Mouse (Mus musculus) megakaryocyte-erythroid progenitor cell, adult 5-6 weeks (primary cell): ENCODE data around the gene Gm5157. TPM values are rescaled to one million over a fixed set of nuclear protein-coding genes. Genes with fewer than 3 reads are reported as not detected.
"Not testable (repeated sequence)": the region's sequence is repeated elsewhere in the genome, so short reads cannot be mapped to it uniquely, and the experiment has no call there.

Source experiments
- ATAC-seq: replicated peaks from 2 replicates; pipeline ENCODE4 v1.8.0; 2016; ENCODE audit warnings: mild to moderate bottlenecking, inconsistent platforms; ENCODE audit not compliant: severe bottlenecking, poor library complexity, low FRiP score, low TSS enrichment
- total RNA-seq, 2 experiments: library from RNA; stranded (forward) in 1 of 2; stranded (reverse) in 1 of 2; fragments of 200-1000, 215-1000 nt in 1 of 2; fragments of >200 nt in 1 of 2; fragmentation: Nextera tagmentation in 1 of 2; gene quantifications; 2 replicates each; pipeline ENCODE4 v1.2.3; 2014 to 2017

Gm5157 gene
- not detected in 2 replicates for total RNA-seq (2014; fragmentation: Nextera tagmentation)
- total RNA-seq (2017): not detected in 2 replicates

DNA sequence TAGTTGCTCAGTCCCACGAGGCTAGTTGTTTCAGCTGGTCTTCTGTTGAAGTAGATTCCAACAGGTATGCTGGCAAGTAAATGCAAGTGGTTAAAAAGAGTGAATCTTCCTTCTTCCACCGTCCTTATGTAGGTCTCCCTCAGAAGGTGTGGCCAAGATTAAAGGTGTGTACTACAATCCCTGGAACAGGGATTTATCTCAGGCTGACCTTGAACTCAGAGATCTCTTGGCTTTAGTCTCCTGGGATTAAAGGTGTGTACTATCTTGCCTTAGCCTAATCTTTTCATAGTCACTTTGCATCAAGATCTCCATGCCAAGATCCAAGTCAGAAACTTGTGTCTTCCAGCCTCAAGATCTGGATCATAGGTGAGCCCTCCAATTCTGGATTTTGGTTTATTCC lies at the start of gene Gm5157:
Gm5157 (minus strand) TSS at position 101 of the 400 bp plus-strand sequence.
- not testable (repeated sequence) for ATAC-seq

DNA sequence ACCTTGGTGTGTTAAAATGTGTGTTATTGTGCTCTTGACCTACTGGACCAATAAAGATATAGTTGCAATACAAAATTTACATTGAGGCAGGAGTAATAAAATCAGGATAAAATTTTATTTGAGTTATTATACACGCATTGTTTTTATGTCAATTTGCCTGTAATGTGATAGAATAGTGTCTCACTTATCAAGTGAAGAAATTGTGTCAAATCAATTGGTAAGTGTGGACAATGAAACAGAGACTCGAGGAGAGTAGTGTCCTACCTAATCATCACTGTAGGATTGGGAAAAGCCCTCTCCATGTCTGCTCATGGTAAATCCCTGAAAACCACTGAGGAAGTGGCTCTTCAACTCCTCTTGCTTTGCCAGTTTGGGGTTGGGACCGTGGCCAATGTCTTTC lies 28.3 kb downstream of the Gm5157 start, which contains the start of gene Vmn1r123:
Vmn1r123 (plus strand) TSS at position 301 of the 400 bp plus-strand sequence.
- not testable (repeated sequence) for ATAC-seq

Other genes starting within 250 kb of the Gm5157 start
- not detected in 2 replicates for gene Vmn1r119, start 178.0 kb downstream of the Gm5157 start, total RNA-seq (2014; fragmentation: Nextera tagmentation)
- gene Vmn1r119, start 178.0 kb downstream of the Gm5157 start, total RNA-seq (2017): not detected in 2 replicates
- not detected in 2 replicates for gene Vmn1r120, start 136.6 kb downstream of the Gm5157 start, total RNA-seq (2014; fragmentation: Nextera tagmentation)
- gene Vmn1r120, start 136.6 kb downstream of the Gm5157 start, total RNA-seq (2017): not detected in 2 replicates
- gene Vmn1r121, start 91.9 kb downstream of the Gm5157 start, total RNA-seq (2014; fragmentation: Nextera tagmentation): not detected in 2 replicates
- not detected in 2 replicates for gene Vmn1r121, start 91.9 kb downstream of the Gm5157 start, total RNA-seq (2017)
- not detected in 2 replicates for gene Vmn1r122, start 56.3 kb downstream of the Gm5157 start, total RNA-seq (2014; fragmentation: Nextera tagmentation)
- gene Vmn1r122, start 56.3 kb downstream of the Gm5157 start, total RNA-seq (2017): not detected in 2 replicates
- not detected in 2 replicates for gene Vmn1r123, start 28.2 kb downstream of the Gm5157 start, total RNA-seq (2014; fragmentation: Nextera tagmentation)
- gene Vmn1r123, start 28.2 kb downstream of the Gm5157 start, total RNA-seq (2017): not detected in 2 replicates
- gene Vmn1r124, start 70.2 kb upstream of the Gm5157 start, total RNA-seq (2014; fragmentation: Nextera tagmentation): not detected in 2 replicates
- gene Vmn1r124, start 70.2 kb upstream of the Gm5157 start, total RNA-seq (2017): not detected in 2 replicates
- not detected in 2 replicates for gene Vmn1r125, start 81.8 kb upstream of the Gm5157 start, total RNA-seq (2014; fragmentation: Nextera tagmentation)
- gene Vmn1r125, start 81.8 kb upstream of the Gm5157 start, total RNA-seq (2017): not detected in 2 replicates
- not detected in 2 replicates for gene Vmn1r126, start 111.0 kb upstream of the Gm5157 start, total RNA-seq (2014; fragmentation: Nextera tagmentation)
- not detected in 2 replicates for gene Vmn1r126, start 111.0 kb upstream of the Gm5157 start, total RNA-seq (2017)
- gene Vmn1r127, start 129.4 kb upstream of the Gm5157 start, total RNA-seq (2014; fragmentation: Nextera tagmentation): not detected in 2 replicates
- gene Vmn1r127, start 129.4 kb upstream of the Gm5157 start, total RNA-seq (2017): not detected in 2 replicates
- not detected in 2 replicates for gene Vmn1r128, start 158.9 kb upstream of the Gm5157 start, total RNA-seq (2014; fragmentation: Nextera tagmentation)
- gene Vmn1r128, start 158.9 kb upstream of the Gm5157 start, total RNA-seq (2017): not detected in 2 replicates
- gene Vmn1r129, start 170.9 kb upstream of the Gm5157 start, total RNA-seq (2014; fragmentation: Nextera tagmentation): not detected in 2 replicates
- not detected in 2 replicates for gene Vmn1r129, start 170.9 kb upstream of the Gm5157 start, total RNA-seq (2017)
- gene Gm6882, start 242.3 kb upstream of the Gm5157 start, total RNA-seq (2014; fragmentation: Nextera tagmentation): not detected in 2 replicates
- gene Gm6882, start 242.3 kb upstream of the Gm5157 start, total RNA-seq (2017): not detected in 2 replicates